Mouse (Mus musculus) right cerebral cortex, adult 18-20 months (tissue): ENCODE data around the gene Zc3h13.
A peak's percentile ranks its signal among the peaks of the same experiment; 100 is the strongest.

Experiments used
- DNase-seq: peaks from one replicate; pipeline ENCODE4 v3.0.0; 2022; ENCODE audit warnings: mixed read lengths

The Zc3h13 gene

DNA sequence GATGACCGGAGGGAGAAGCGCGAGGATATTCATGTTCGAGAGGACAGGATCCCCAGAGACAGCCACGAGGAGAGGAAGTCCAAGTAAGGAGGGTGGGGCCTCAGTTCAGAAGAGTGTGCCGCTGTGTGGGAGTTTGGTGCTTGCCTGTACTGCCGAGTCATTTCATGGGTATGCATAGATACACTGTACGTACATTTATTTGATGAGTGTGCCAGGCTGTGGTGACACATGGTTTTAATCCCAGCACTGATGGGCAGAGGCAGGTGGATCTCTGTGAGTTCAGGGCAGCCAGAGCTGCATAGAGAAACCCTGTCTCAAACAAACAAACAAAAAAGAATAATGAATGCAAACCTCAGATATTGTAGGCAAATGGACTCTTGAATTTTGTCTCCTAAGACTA is 43.9 kb downstream of the Zc3h13 start:
- no peak for DNase-seq

DNA sequence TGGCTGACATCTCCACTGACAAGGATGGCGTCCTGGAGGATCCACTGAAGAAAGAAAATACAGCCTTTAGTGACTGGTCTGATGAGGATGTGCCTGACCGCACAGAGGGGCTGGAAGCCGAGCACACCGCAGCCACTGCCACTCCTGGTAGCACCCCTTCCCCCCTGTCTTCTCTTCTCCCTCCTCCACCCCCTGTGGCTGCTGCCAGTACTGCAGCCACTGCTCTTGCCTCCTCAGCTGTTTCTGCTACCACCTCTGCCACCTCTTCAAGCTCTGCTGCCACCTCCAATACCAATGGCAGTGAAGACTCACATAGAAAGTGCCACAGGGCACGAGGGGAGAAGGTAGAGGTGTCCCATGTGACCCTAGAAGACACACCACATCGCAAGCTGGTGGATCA is 46.4 kb downstream of the Zc3h13 start:
- DNase-seq, result no peak

GRCm38 (mm10) chr14:75334321-75334720 is 50.1 kb downstream of the Zc3h13 start:
- DNase-seq, result no peak

- no peak for DNase-seq
Measured at GRCm38 (mm10) chr14:75337884-75338283, 53.7 kb downstream of the Zc3h13 start.

- no peak for DNase-seq
Measured at GRCm38 (mm10) chr14:75346041-75346440, 61.9 kb downstream of the Zc3h13 start.

- no peak for DNase-seq
Measured at GRCm38 (mm10) chr14:75351626-75352025, 67.5 kb downstream of the Zc3h13 start.

DNA sequence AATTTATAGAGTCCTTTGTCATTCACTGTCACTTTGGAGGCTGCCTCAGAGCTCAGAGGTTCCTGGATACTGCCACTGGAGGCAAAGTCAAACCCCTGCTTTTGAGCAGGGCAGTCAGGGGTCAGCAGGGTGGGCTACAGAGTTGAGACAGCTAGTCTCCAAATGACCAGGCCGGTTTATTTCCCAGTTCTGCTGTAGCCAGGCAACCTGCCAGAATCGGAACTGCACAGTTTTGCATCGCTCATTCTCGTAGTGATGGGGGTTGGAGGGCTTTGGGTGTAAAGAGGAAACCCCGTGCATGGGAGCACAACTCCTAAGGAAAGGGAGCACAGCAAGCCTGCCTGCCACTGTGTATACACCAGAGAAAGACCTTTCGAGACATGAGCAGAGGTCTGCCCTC is 79.1 kb downstream of the Zc3h13 start:
- no peak for DNase-seq

GRCm38 (mm10) chr14:75365301-75366035 is 81.3 kb downstream of the Zc3h13 start:
- DNase-seq, result no peak

DNA sequence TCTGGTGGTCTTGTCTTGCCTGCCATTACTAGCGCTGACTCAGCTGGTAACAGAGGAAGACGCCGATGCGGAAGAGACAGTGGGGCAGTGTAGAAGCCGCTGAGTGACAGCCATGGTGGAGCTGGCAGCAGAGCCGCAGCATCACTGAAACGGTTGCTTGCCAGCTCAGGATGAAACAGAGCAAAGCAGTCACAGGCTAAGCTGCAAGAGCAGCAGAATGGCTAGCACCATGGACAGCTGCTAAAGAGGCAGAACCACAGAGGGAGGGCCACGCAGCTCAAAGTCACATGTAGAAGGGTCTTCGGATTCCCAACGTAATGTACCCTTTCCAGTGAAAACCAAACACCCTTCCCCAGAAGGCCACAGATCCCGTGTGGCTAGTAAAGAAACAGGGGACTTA is 82.6 kb downstream of the Zc3h13 start:
- no peak for DNase-seq

DNA sequence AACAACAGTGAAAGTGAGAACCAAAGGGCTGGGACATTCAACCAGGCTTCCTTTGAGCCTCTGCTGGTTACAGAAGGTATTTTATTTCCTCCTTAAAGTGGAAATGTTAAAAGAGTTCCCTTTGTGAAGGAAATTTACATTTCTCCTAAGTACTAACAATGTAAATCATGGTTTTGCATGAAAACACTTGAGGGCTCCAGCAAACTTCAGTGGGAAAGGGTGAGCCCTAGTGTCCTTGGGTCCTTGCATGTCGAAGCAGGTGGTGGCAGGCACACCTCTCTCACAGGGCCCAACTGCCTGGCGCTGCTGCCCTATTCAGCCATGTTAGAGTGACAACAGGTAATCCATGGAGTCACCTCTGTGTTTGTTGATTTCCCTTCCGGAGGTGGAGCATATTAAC is 83.3 kb downstream of the Zc3h13 start:
- DNase-seq, result no peak

GRCm38 (mm10) chr14:75369880-75370279 is 85.7 kb downstream of the Zc3h13 start:
- DNase-seq, result peak; percentile 9

DNA sequence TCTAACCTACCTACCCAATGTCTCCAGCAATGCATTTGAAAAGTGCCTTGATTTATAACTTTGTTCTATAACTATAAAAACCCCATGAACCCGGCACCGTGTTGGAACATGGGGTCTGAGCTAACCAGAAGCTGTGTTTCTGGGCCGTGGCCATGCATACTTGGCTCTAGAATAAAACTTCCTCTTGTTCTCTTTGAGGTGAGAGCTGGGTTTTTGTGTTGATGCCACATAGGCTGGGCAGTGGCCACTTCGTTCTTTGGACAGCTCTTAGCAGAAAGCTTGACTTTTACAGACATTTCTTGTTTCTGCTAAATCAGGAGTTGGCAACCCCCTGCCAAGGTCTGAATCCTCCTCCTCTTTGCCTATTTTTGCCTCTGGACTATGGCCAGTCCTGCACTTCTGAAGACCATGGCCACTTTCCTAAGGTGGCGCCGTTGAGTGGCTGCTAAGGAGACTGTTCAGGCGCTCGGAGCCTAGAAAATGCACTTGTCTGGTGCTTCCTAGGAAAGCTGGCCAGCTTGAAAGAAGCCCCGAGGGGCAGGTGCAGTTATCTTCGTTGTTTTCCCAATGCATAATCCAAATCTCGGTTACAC is 90.9 kb downstream of the Zc3h13 start:
- DNase-seq, result peak; percentile 51

DNA sequence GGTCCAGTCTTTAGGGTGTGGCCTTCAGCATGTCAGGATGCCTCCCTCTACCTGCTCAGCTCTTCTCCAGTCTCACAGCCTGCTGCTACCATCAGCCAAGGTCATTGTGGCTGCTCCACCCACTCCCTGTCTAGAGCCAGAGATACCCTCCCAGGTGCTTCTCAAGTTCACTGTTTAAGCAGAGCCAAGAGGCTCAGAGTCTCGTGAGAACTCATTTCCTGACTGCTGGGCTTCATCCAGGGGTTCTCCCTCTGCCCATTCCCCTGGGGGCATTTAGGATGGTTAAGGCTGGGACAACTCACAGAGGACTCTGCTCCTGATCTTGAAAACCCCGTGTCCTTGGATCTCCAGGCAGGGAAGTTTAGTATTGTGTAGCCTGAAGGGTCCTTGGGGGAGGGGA is 92.1 kb downstream of the Zc3h13 start:
- no peak for DNase-seq

DNA sequence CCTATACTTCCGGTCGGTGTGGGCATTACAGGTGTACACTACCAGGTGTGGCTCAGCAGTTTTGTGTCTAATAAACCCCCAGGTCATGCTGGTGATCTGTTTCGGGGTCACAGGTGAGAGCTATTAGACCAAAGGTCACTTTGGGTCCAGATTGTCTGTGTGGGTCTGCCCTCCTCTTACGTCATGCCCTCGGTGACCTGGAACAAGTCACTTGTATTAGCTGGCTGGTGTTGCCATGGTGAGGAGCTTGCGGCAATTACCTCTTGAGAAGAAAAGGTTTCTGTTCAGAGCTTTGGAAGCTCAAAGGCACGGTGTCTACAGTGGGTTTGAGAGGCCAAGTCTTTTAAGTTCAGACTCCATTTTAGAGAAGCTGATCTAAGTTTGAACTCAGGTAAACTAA is 93.4 kb downstream of the Zc3h13 start:
- no peak for DNase-seq
